Mouse (Mus musculus): ENCODE data around the gene Smpdl3a.

The Smpdl3a gene

DNA sequence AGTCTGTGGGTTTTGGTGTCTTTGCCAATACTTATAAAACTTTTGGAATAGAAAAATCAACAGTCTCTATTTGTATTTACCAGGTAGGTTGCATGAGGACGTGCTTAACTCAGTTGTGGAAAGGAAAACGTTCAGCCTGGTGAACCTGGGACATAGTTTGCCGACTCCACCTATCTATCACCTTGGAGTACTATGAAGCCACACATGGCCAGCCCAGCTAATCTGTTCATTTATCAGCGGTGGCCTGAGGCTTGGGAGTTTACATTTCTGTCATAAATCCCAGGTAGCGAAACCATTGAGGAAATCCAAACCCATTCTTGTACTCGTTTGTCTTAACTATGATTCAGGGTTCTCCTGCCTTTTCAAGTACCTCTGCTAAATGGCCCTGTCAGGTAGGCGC lies at the start of gene Smpdl3a:
Smpdl3a (plus strand) TSS at position 318 of the 400 bp plus-strand sequence.
- no peak for DNase-seq

DNA sequence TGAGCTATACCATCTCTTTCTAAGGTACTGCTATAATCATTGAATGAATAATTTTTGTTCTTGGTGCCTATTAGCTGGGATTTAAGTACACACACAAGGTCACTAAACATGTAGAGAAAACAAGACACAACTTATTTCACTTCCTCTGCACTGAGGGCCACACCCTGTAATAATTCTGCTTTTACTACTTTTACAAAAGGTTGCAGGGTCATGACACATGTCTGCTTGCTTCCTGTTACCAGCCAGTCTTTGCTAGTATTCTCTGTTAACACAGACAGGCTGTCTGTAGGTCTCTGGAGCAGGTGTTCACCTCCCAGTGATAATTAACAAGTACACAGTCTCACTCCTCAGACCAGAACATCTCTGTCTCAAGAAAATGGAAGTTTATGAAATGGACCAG lies 48.7 kb upstream of the Smpdl3a start:
- no peak for DNase-seq

DNA sequence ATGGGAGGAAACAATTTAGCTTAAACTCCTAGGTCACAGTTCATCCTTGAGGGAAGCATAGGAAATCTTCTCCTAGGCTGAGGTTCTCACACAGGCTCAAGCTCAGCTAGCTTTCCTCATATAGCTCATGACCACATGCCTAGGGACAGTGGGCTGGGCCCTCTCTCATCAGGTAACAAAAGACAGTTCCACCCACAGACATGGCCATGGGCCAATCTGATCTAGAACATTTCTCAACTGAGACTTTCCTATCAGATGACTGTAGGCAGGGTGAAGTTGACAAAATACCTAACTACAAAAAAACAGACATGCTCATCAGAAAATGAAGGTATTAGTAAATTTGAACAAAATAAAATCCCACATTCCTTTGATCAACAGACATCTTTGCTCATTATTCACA lies 47.0 kb upstream of the Smpdl3a start:
- DNase-seq: no peak

DNA sequence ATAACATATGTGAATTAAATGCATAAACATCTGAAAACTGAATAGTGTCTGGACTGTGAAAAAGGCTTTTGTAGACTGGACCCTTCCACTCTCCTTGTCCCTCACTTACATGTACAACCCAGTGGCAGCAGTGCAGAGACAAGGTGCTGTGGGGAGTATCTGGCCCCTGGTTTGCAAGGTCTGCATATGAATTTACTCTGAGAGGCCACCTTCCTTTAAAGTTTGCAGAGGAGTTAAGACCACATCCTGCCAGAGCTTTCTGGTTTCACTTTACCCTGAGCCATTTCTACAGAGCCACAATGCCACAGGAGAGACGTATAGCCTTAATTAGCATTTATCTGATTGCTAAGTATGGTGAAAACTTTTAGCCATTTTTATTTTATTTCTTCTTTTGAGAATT lies 40.8 kb upstream of the Smpdl3a start:
- DNase-seq: peak; percentile 7 to 9

DNA sequence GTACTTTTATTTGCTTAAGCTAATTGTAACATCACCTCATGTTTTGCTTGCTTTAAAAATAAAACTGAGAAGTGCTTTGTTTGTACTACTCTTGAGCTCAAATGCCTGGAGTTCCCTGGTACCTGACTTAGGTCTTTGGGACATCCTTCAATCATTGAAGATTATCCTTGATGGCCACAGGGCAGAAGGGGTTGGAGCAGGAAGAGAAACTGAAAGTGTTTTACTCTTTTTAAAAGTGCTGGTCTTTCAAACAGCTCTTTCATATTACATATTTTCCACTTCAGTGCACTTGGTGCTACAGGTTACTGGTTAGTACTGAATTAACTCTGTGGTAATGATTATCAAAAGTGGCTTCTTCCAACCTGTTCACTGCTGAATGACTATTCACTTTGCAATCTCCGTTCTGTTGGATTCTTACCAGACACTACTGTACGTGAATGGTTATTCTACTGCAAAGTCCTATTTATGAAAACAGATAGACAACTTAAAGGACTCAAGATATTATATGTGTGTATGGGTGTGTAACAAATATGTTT lies 38.9 kb upstream of the Smpdl3a start:
- DNase-seq: no peak

DNA sequence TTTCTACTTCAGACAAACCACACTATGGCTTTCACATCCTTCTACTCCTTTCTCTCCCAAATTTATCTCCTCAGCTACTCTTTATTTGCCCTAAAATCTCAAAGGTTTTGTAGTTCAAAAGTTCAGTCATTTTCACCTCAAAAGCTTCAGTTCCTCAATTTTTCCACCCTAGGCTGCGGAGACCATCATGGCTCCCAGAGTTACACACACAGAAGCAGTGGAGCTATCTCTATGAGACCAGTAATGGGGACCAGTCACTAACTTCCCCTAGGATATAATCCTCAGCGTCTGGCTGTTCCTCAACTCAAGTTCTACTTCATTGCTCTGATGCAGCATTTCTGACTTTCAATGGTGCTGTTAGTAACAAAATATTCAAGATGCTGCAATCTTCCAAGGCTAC lies 35.1 kb upstream of the Smpdl3a start:
- DNase-seq: no peak

DNA sequence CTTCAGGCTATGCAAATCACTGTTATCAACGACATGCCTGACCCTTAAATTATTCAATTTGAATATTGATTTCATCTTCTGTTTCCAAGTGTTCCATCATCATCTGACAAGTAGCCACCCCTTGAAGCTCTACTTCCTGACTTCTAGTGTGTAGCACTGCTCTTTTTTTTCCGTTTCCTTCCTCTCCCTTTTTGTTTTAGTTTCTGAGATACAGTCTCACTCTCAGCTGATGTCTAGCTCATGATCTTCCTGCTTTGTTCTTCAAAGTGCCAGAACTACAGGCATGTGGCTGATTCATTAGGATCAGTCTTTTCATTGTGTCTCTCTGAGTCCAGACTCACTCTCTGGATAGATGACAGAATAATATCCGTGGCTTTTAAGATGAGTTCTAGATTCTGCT lies 33.4 kb upstream of the Smpdl3a start:
- no peak for DNase-seq

DNA sequence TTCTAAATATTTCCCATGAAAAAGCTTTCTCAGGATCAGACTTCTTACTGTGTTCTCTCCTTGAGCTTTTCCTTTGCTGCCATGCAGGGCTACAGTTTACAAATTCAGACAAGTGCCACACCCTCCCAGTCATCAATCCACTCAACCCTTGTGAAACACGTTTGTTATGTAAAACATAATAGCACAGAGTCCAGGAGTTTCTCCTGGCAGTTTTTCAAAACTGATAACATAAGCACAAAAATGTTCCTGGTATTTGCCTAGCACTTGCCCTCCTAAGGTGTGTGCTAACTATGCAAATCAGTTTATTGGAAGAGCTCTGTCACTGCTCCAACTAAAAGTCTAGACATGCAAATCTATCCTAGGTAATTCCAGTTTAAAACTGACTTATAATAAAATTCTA lies 31.1 kb upstream of the Smpdl3a start:
- no peak for DNase-seq

DNA sequence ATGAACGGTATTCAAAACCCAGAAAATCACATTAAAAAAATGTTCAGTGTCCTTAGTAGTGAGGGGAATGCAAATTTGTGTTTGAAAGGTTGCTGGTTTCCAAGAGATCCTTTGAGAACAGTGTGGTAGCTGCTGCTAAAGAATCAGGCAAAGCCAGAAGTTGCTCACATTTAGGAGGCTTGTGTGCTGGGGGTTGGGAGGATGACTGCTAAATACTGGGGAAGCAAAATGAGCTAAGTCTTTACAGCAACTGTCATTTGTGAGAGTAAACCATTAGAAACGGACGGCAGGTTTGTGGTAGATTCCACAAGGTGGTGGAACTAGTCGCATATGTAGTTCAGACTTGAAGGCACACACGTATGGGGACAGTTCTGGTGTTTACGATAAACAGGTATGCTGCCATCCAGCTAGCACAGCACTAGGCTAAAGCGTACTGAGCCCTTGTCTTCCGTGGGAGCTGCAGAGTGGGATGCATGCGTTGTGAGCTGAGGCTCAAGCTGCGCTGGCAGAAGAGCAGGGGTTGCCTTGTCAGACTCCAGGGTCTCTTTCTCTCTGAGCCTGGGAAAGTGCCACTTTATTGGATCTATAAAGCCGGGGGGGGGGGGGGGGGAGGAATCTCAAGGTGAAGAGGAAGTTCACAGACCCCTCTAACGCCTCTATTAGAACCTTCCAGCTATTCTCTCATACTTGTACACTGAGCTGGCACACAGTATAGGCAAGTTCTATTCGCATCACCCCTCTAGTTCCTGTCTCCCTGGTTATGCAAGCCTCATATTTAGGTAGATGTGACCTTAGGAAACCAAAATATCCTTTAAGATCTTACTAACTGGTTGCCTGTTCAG lies 10.6 kb upstream of the Smpdl3a start:
- no peak for DNase-seq

DNA sequence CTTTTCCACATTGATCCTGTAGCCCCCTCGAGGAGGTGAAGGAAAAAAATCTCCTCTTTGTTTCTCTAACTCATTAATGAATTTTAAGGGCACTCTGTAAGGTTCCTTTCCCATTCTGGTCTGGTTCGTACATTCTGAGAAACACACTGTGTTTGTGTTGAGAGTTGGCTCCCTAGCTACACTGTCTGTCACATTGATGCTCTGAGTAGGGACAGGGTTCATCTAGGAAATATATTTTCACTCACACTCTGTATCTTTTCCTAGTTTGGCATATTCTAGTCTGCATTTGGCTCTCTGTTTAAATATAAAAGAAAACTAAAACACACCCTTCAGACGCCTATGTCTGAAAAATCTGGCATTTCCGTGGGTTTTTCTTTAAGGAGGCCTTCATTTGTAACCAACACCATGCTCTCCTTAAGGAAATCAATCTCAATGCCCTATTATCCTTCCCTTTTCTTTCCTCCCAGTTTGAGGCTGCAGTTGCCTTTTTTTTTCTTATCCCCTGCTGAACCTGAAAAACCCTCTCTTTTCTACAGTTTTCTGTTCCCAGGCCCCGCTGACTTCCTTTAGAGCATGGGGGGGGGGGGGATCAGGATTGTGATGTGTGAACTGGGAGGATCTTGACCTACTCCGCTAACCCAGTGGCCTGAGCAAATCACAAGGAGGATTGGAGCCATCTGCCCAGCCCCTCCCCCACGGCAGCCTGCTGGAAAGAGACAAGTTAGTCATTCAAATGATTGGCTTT lies 9.8 kb upstream of the Smpdl3a start:
- no peak for DNase-seq

DNA sequence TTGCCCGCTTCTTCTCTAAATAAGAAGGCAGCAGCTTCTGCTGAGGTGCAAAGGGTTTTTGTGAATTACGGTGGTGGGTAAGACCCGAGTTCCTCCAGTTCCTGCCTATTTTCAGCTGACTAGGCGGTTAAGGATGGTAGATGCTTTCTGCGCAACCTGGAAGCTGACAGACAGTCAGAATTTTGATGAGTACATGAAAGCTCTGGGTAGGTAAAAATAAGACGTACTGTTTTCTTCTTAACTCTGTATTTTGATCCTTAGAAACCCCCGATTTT lies 9.3 kb upstream of the Smpdl3a start, which contains the start of gene Fabp7:
Fabp7 (plus strand) TSS at position 6 of the 275 bp plus-strand sequence.
- no peak for DNase-seq

DNA sequence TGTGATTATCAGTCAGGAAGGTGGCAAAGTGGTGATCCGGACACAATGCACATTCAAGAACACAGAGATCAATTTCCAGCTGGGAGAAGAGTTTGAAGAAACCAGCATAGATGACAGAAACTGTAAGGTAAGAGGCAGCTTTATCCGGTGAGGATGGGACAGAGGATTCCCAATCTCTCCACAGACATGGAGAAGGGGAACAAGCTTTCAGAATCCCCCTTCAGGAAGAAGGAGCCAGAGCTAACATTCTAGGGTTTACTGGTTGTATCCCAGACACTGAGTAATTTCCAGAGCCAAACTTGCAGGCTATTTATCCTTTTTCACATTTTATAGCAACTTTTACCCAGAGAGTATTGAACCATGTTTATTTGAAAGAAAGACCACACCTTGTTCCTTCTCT lies 8.6 kb upstream of the Smpdl3a start:
- DNase-seq: no peak

DNA sequence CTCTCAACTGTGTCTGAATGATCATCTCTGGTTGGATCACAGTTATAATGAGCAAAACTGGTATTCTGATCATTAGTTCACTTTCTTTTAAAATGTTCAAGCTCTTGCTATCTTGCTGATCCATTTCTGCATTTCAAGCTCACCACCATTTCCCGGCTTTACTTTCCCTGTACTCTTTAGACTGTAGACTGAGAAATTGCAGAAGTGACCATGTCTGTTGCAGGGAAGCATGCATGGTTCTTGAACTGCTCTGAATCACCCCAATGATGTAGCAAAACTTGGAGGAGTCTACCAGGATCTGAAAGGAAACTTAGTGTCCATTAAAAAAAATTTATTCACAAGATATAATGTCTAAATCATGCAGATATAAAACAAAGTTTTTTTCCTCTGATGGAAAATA lies 1.2 kb upstream of the Smpdl3a start:
- no peak for DNase-seq

DNA sequence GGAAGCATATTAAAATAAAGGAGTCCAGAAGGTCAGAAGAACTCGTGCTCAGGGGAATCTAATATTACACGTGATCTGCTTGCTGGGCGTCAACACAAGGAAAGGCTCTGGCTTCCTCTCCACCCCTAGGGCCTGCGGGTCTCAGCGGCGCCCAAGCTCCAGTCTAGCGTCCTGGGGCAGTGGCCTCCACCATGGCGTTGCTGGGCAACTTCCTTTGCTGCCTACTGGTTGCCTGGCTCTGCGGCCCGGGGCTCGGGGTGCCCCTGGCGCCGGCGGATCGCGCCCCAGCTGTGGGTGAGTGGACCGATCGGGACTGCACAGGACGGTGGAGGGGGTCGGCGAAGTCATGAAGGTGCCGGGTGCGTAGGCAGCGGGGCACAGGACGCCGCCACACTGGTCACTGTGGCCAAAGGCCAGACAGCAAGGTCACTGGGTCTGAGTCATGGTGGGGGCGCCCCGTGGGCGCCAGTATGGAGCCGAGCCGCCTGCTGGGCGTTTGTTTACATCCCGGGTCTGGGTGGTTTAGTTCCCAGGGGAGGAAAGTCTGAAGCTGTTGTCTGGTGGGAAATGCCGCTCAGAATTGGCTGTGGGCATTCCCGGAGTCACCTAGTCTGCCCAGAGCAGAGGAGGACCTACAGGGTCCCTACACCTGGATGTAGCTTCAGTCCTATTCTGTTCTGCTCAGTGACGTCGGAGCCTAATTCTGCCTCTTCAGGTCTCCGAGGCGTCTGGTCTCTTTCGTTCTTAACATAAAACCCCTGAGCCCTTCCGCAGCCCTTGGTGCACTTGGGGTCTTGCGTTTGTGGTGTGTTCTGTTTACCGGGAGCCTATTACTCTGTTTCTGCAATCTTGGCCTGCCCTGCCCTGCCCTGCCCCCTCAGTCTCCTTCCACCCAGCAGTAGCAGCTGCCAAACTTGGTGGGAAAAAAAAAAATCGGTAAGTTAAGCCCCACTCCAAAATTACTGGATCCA lies 641 bp downstream of the Smpdl3a start:
- peak; percentile 41 to 43 for DNase-seq

DNA sequence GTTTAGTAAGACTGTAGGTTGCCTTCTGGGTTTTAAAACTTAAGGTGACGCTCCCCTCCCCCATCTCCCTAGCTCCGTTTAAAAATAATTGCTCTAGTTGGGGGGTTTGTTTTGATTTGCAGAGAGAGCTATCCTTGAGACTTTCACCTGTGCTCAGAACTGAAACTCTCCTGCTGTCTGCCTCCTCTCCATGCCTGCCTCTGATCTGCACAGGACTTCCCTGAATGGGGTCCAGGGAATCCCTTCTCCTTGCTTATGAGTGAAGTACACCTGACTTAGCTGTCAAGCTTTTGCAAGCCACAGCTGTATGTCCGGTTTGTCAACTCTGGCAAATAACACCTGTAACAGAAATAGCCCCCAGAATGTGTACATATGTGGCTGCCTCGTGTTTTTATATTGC lies 1.4 kb downstream of the Smpdl3a start:
- peak in 1 of 2 experiments; percentile 3 for DNase-seq

DNA sequence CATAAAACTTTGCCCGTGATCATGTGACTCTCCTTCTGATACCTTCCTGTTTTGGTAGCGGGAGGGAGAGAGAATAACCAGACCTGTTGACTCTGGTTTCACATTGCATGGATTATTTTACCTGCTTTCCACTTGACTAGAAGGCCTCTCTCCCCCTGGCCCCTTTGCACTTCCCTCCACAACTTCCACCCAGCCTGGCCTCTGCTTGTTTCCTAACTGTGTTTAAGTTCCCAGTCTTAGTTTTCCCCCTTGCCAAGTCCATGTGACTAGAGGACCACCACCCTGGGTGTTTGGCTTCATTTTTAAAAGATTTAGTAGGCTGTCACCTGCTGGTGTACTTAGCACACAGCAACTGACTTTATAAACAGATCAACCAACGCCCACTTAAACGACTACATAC lies 1.9 kb downstream of the Smpdl3a start:
- DNase-seq: peak; percentile 24 to 30

DNA sequence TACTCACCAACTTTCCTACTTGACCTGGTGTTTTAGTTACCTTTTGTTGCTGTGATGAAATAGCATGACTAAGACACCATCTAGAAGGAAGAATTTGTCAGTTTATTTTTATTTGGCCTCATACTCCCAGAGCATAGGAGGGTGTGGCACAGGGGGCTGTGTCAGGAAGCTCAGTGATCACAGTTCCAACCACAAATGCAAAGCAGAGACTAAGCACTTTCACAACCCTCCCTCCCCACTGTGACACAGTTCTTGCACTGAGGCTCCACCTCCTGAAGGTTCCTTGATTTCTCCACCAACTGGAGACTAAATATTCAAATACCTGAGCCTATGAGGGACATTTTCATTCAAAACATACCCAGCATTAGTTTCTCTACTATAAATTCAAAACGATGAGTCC lies 5.4 kb downstream of the Smpdl3a start:
- no peak for DNase-seq

DNA sequence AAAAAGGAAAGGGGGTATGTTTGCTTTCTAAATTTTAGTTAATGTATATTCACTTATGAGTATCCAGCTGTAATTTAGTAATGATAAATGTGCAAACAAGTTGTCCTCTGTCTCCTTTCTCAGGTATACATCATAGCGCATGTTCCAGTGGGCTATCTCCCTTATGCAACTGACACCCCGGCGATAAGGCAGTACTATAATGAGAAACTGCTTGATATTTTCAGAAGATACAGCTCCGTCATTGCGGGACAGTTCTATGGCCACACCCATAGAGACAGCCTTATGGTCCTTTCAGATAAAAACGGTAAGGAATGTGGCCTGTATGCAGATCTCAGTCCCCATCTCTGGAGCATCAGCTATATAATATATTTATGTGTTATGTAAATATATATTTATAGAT lies 13.6 kb downstream of the Smpdl3a start:
- DNase-seq: no peak

DNA sequence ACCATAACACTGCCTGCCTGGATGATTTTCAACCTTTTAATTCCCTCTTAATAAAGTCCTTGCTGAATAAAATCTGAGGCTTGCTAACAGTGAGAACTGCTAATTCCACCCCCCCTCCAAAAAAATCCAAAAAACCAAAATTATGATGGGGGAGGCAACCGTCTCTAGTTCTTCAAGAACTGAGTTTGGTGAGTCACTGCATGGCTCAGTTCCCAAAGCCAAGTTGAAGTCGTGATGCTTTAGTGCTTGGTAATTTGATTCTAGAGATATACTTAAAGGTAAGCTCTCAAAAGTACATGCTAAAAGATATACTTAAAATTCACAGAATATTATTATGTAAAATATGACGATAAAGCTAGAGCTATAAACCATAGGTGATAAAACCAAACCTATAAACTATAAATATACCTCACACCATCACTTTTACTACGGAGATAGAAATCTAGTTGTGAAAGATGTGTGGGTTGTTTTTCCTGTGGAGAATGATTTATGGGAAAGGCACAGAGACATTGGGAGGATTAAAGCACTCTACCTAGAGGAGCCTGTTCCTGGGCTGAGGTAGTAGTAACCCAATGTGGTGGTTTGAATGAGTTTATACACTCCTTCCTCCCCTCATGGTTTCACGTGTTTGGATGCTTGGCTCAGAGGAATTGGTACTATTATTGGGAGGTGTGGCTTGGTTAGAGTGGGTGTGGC lies 18.2 kb downstream of the Smpdl3a start:
- no peak for DNase-seq

DNA sequence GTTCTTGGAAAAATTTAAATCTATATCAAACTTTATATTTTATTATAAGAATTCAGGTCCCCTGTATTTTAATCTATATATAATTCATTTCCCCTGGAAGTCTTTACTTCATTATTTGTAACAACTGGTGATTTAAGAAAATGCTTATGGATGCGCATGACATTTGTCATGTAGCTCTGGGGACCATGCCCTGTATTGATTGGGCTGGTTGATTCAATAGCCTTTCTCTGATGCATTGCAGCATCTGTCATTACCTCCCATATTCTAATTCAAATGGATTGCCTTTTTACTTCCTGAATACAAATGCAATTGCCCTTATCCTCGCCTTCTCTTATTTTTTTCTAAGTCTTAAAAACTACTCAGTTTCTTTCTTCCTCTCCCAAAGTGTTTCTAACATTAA lies 20.2 kb downstream of the Smpdl3a start:
- DNase-seq: no peak

DNA sequence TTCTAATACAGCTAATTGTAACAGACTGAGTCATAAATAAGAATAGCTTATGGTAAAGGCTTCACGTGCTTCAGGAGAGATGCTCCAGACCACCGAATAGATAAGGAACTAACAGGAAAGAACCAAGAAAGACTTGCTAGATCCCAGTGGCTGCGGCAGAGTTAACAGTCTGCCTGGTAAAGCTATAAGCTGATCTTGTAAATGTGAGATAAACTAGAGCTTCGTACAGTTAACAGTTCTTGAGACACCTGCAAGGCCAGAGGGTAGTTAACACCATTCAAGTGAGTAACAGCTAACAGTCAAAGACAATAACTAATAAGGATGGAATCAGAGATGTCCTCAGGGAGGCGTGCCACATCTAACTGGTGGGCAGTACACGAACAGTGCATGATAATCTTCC lies 21.7 kb downstream of the Smpdl3a start:
- DNase-seq: no peak

DNA sequence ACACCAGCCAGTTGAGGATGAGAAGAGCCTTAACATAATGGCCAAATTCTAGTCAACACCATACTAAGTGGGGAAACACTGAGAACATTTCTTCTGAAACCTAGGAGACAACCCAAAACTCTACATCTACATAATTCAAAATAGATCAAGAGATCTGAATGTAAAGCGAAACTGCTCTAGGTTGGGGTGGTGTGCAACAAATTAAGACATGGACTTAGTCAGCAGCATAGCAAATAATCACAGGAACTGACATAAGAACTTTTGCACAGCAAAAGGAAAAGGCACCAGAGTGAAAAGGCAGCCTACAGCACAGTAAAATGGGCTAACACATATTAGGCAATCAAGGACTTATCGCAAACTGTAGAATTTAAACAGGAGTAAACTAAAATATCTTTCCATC lies 25.1 kb downstream of the Smpdl3a start:
- DNase-seq: no peak
